Comparison of ENCODE assay signal across 9 mouse cellular contexts in the genomic region with DNA sequence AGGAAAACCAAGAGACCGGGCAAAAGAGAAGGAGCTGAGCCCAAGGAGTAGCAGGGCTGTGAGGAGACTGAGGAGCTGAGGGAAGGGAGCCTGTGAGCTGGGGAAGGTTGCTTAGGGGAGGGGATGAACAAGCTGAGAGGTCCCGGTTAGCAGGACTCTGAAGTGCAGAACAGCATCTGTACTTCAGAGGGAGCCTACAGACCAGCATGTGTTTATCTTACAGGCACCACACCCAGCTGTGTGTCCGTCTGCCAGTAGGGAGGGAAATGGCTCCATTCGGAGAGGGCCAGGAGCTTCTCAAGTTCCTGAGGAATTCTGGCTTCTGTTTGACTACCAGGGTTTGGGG. TPM values are rescaled to one million over a fixed set of nuclear protein-coding genes. Genes with fewer than 3 reads are reported as not detected.
A peak's percentile ranks its signal among the peaks of the same experiment; 100 is the strongest.
DNase-seq lines count a peak whose midpoint lies in the region; ATAC-seq and TF ChIP-seq lines count a peak whose summit lies in the region.
"Had no signal": no experiment of that assay in that cellular context is flagged by ENCODE, and none has a peak within 500 bp of the region (broad histone marks: within the 10 kb centered on the region; RNA-seq: fewer than 3 reads in every experiment).

No protein-coding gene starts in this region.

- TF ChIP-seq POLR2A in kidney, adult 2 months (IDR thresholded peaks at IDR 0.05; ENCODE audit: low read depth, low read length), result no peak

- 7% methylated on average over 4 of the region's 4 CpGs for WGBS in embryonic facial prominence, embryonic 12.5 days
- WGBS in liver, embryonic 13.5 days (ENCODE audit: insufficient replicate concordance), result 5% methylated on average over 4 of the region's 4 CpGs
- 26% methylated on average over 4 of the region's 4 CpGs for WGBS in midbrain, embryonic 15.5 days
- 34% methylated on average over 4 of the region's 4 CpGs for whole genome bisulfite sequencing in kidney, adult 2 months

- H3K27ac ChIP-seq in embryonic facial prominence, embryonic 12.5 days, result 0 out of 2 replicates have a peak overlapping the region, but pooled peaks have one; percentile 4
- H3K27ac ChIP-seq in liver, embryonic 13.5 days, result peak overlapping the region; percentile 99
- H3K27ac ChIP-seq in midbrain, embryonic 15.5 days, result no peak overlapping the region
- no peak overlapping the region for H3K27ac ChIP-seq in kidney, adult 2 months (ENCODE audit: insufficient read depth, low read depth, low read length)

- H3K9ac ChIP-seq in embryonic facial prominence, embryonic 12.5 days, result no peak overlapping the region
- peak overlapping the region; percentile 67 for H3K9ac ChIP-seq in liver, embryonic 13.5 days
- no peak overlapping the region for H3K9ac ChIP-seq in midbrain, embryonic 15.5 days

- ATAC-seq in embryonic facial prominence, embryonic 12.5 days (ENCODE audit: insufficient number of reproducible peaks, insufficient read depth, low FRiP score, low TSS enrichment), result 0 out of 2 replicates have a peak, but pooled peaks have one; percentile 54
- ATAC-seq in liver, embryonic 13.5 days (ENCODE audit: low read depth), result peak; percentile 93
- ATAC-seq in cerebellum, adult (ENCODE audit: insufficient number of reproducible peaks, low FRiP score, low TSS enrichment), result no peak
- no peak for ATAC-seq in midbrain, embryonic 15.5 days (replicated peaks)

- no peaks in the 10 kb centered on the region for H3K9me3 ChIP-seq in embryonic facial prominence, embryonic 12.5 days
- no peaks in the 10 kb centered on the region for H3K9me3 ChIP-seq in liver, embryonic 13.5 days (replicated peaks)
- no peaks in the 10 kb centered on the region for H3K9me3 ChIP-seq in midbrain, embryonic 15.5 days

- peaks cover 4% of the 10 kb centered on the region; the same call in 1 of the 2 replicates for H3K4me1 ChIP-seq in embryonic facial prominence, embryonic 12.5 days
- peaks cover 74% of the 10 kb centered on the region for H3K4me1 ChIP-seq in liver, embryonic 13.5 days (replicated peaks)
- no peaks in the 10 kb centered on the region for H3K4me1 ChIP-seq in midbrain, embryonic 15.5 days
- no peaks in the 10 kb centered on the region for H3K4me1 ChIP-seq in kidney, adult 2 months (ENCODE audit: control insufficient read depth, insufficient read depth, low read length)

- H3K27me3 ChIP-seq in embryonic facial prominence, embryonic 12.5 days, result no peaks in the 10 kb centered on the region
- no peaks in the 10 kb centered on the region for H3K27me3 ChIP-seq in liver, embryonic 13.5 days
- H3K27me3 ChIP-seq in midbrain, embryonic 15.5 days (replicated peaks), result no peaks in the 10 kb centered on the region
- H3K27me3 ChIP-seq in kidney, adult 2 months (replicated peaks; ENCODE audit: control insufficient read depth, insufficient read depth, low read length), result no peaks in the 10 kb centered on the region

- H3K36me3 ChIP-seq in embryonic facial prominence, embryonic 12.5 days, result no peaks in the 10 kb centered on the region
- H3K36me3 ChIP-seq in liver, embryonic 13.5 days, result 0 out of 2 replicates have a peak, but pooled peaks cover 5% of the 10 kb centered on the region
- H3K36me3 ChIP-seq in midbrain, embryonic 15.5 days (replicated peaks), result no peaks in the 10 kb centered on the region
- no peaks in the 10 kb centered on the region for H3K36me3 ChIP-seq in kidney, adult 2 months (ENCODE audit: control insufficient read depth, insufficient read depth, low read length)

- H3K4me3 ChIP-seq in embryonic facial prominence, embryonic 12.5 days, result no peak overlapping the region
- H3K4me3 ChIP-seq in liver, embryonic 13.5 days (replicated peaks), result peak overlapping the region; percentile 44
- H3K4me3 ChIP-seq in midbrain, embryonic 15.5 days, result no peak overlapping the region
- H3K4me3 ChIP-seq in kidney, adult 2 months (ENCODE audit: insufficient read depth, low read depth, low read length), result no peak overlapping the region

- no peak for TF ChIP-seq CTCF in kidney, adult 2 months (conservative IDR thresholded peaks at IDR 0.05; ENCODE audit: insufficient read depth, insufficient read length, low read depth, low read length)

- DNase-seq in spleen, adult 12 weeks (ENCODE audit: low spot score), result peak; percentile 73
- no peak for DNase-seq in spleen, adult 18-20 months
- peak; percentile 82 for DNase-seq in liver, embryonic 13.5 days
- peak; percentile 69 for DNase-seq in yolk sac, embryonic 10.5 days (ENCODE audit: low spot score)
- DNase-seq in kidney, adult 2 months, result no peak

- no peak overlapping the region for H3K4me2 ChIP-seq in embryonic facial prominence, embryonic 12.5 days (replicated peaks)
- H3K4me2 ChIP-seq in liver, embryonic 13.5 days, result peak overlapping the region; percentile 73
- H3K4me2 ChIP-seq in midbrain, embryonic 15.5 days, result no peak overlapping the region

RNA-seq across cellular contexts. Expression of gene Agmat, which starts 5.6 kb away (rescaled TPM):
- not detected in 2 replicates for polyA plus RNA-seq in embryonic facial prominence, embryonic 12.5 days (2016; fragmentation: Nextera tagmentation; extraction: Ambion mirVana)
- polyA plus RNA-seq in liver, embryonic 13.5 days (2015; fragmentation: Nextera tagmentation; extraction: Ambion mirVana), result 18.4 and 18.5 TPM in 2 replicates
- not detected in 2 replicates for polyA plus RNA-seq in midbrain, embryonic 15.5 days (2015; fragmentation: Nextera tagmentation; extraction: Ambion mirVana)
- polyA plus RNA-seq in kidney, adult 2 months (2012; rRNA removed), result 9.4 and 10.8 TPM in 2 replicates
- polyA plus RNA-seq: neural tube, embryonic 11.5 days had no signal

RNA-seq across cellular contexts. Expression of gene Ddi2, which starts 28.8 kb away (rescaled TPM):
- polyA plus RNA-seq in embryonic facial prominence, embryonic 12.5 days (2016; fragmentation: Nextera tagmentation; extraction: Ambion mirVana), result 28.7 and 29.5 TPM in 2 replicates
- 15.0 and 19.1 TPM in 2 replicates for polyA plus RNA-seq in liver, embryonic 13.5 days (2015; fragmentation: Nextera tagmentation; extraction: Ambion mirVana)
- 13.3 and 14.0 TPM in 2 replicates for polyA plus RNA-seq in midbrain, embryonic 15.5 days (2015; fragmentation: Nextera tagmentation; extraction: Ambion mirVana)
- polyA plus RNA-seq in kidney, adult 2 months (2012; rRNA removed), result 21.9 and 23.4 TPM in 2 replicates

RNA-seq across cellular contexts. Expression of gene Dnajc16, which starts 38.7 kb away (rescaled TPM):
- polyA plus RNA-seq in embryonic facial prominence, embryonic 12.5 days (2016; fragmentation: Nextera tagmentation; extraction: Ambion mirVana), result 4.1 and 4.7 TPM in 2 replicates
- polyA plus RNA-seq in liver, embryonic 13.5 days (2015; fragmentation: Nextera tagmentation; extraction: Ambion mirVana), result 2.1 and 2.2 TPM in 2 replicates
- 6.5 and 6.6 TPM in 2 replicates for polyA plus RNA-seq in midbrain, embryonic 15.5 days (2015; fragmentation: Nextera tagmentation; extraction: Ambion mirVana)
- polyA plus RNA-seq in kidney, adult 2 months (2012; rRNA removed), result 12.6 and 13.6 TPM in 2 replicates

RNA-seq across cellular contexts. Expression of gene Casp9, which starts 41.4 kb away (rescaled TPM):
- polyA plus RNA-seq in embryonic facial prominence, embryonic 12.5 days (2016; fragmentation: Nextera tagmentation; extraction: Ambion mirVana), result 18.1 and 21.9 TPM in 2 replicates
- polyA plus RNA-seq in liver, embryonic 13.5 days (2015; fragmentation: Nextera tagmentation; extraction: Ambion mirVana), result 9.1 and 11.0 TPM in 2 replicates
- 20.7 and 21.4 TPM in 2 replicates for polyA plus RNA-seq in midbrain, embryonic 15.5 days (2015; fragmentation: Nextera tagmentation; extraction: Ambion mirVana)
- 22.2 and 23.7 TPM in 2 replicates for polyA plus RNA-seq in kidney, adult 2 months (2012; rRNA removed)

Comparison
In these comparisons a context has a peak if more than half of its experiments do, and no peak if none do; other contexts are left out.
1. DNase-seq: peak in spleen, adult 12 weeks (single experiment), liver, embryonic 13.5 days (single experiment) and yolk sac, embryonic 10.5 days (single experiment); none in spleen, adult 18-20 months (0 of 2) and kidney, adult 2 months (single experiment).
2. ATAC-seq: peak in embryonic facial prominence, embryonic 12.5 days (single experiment) and liver, embryonic 13.5 days (single experiment); none in cerebellum, adult (single experiment) and midbrain, embryonic 15.5 days (single experiment).
3. H3K27ac ChIP-seq: peak in embryonic facial prominence, embryonic 12.5 days (single experiment) and liver, embryonic 13.5 days (single experiment); none in midbrain, embryonic 15.5 days (single experiment) and kidney, adult 2 months (single experiment).